Mouse (Mus musculus) C2C12 (cell line): ENCODE data around the gene Golim4.

ENCODE experiments used
- CTCF ChIP-seq: IDR thresholded peaks from one replicate; pipeline ENCODE4 v1.5.1; 2011; ENCODE audit not compliant: control insufficient read depth, insufficient read depth, insufficient read length
- FOSL1 ChIP-seq: IDR thresholded peaks from one replicate; pipeline ENCODE4 v1.8.0; 2011; ENCODE audit warnings: mild to moderate bottlenecking, low read length; ENCODE audit not compliant: poor library complexity, insufficient read depth, severe bottlenecking
- MAX ChIP-seq: IDR thresholded peaks from one replicate; pipeline ENCODE4 v1.6.1; 2011; ENCODE audit warnings: mild to moderate bottlenecking, control low read depth
- MYOD1 ChIP-seq: IDR thresholded peaks from one replicate; pipeline ENCODE4 v1.6.1; 2011; ENCODE audit warnings: low read depth; ENCODE audit not compliant: control insufficient read depth, insufficient read length
- MYOG ChIP-seq: IDR thresholded peaks from one replicate; pipeline ENCODE4 v1.6.1; 2011; ENCODE audit not compliant: control insufficient read depth, insufficient read length; ENCODE audit errors: extremely low read depth
- USF1 ChIP-seq: IDR thresholded peaks from one replicate; pipeline ENCODE4 v1.6.1; 2011; ENCODE audit warnings: low read depth, mild to moderate bottlenecking, control low read depth, moderate library complexity

DNA sequence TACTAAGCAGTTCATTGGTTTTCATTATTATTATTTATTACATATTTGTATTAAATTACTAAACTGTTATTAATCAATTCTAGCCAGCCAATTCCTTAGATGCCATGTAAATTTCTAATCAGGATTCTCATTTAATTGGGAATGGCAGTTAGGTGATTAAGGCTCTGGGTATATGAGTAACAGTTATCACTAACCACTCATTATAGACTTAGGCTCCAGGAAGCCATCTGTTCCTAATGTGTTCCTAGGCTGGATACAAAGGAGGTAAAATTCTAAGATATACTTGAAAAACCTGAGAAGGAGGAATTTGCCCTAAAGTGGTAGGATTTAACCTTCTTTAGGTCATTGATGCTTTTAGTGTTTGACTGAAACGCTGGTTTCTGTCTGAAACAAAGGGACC, 14.9 kb downstream of the Golim4 start:
- no peak for TF ChIP-seq CTCF
- no peak for TF ChIP-seq FOSL1
- TF ChIP-seq MAX = no peak
- no peak for TF ChIP-seq MYOG
- no peak for TF ChIP-seq USF1
- no peak for TF ChIP-seq MYOD1
